Mouse (Mus musculus): ENCODE data around the gene Zfp384.

Gene Zfp384

DNA sequence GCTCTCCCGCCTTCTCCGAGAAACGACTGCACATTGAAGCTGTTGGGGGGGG is at the start of gene Zfp384:
Gene Zfp384, plus strand, starts transcription at position 17 of the 52 bp plus-strand sequence.
- in situ Hi-C loops (cut with MseI, MboI): no loop called here

GRCm38 (mm10) chr6:124959960-124960359 is 49.0 kb upstream of the Zfp384 start:
- in situ Hi-C loops (cut with MseI, MboI): no loop called here

- in situ Hi-C loops (cut with MseI, MboI): no loop called here
These were observed 47.9 kb upstream of the Zfp384 start for GRCm38 (mm10) chr6:124961021-124961420.

DNA sequence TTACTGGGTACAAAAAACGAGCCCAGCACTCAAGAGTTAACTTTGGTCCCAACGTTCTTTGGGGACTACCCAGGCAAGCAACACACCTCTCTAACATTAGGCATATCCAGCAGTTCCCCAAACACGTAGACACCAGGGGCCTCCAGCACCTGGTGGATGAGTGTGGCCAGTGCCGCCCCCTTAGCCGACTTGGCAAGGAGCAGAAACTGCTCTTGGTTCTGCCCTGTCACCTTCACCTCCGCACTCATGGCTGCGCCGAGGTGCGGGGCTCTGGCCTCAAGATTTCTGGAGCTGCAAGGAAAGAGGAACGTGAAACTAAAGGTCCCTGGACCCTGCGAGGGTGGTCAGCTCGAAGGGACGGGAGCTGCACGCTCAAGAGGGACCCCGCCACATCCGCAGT is 44.3 kb upstream of the Zfp384 start:
- in situ Hi-C loops (cut with MseI, MboI): no loop called here

GRCm38 (mm10) chr6:124965088-124965719 is 43.7 kb upstream of the Zfp384 start, which contains the start of gene Cops7a:
Cops7a (minus strand) TSS chr6:124965538.
- in situ Hi-C loops (cut with MseI, MboI): no loop called here

DNA sequence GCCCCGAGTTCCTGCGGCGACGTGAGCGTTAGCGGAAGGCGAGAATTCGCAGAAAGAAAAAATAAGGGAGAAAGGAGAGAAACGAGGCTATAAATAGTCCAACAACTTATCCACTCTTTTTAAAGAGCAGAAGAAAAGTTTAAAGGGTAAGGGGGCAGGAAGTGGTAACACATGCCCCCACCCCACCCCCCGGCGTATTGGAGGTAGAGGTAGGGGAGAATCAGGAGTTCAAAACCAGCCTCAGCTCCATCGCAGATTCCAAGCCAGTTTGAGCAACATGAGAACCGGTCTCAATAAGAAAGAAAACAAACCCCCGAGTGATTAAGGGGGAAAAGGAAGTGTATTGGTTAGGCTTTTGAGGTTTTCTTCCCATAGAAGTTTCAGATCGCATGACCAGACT is 43.2 kb upstream of the Zfp384 start:
- in situ Hi-C loops (cut with MseI, MboI): no loop called here

- in situ Hi-C loops (cut with MseI, MboI): no loop called here
These were observed 42.4 kb upstream of the Zfp384 start for GRCm38 (mm10) chr6:124966466-124967118.

DNA sequence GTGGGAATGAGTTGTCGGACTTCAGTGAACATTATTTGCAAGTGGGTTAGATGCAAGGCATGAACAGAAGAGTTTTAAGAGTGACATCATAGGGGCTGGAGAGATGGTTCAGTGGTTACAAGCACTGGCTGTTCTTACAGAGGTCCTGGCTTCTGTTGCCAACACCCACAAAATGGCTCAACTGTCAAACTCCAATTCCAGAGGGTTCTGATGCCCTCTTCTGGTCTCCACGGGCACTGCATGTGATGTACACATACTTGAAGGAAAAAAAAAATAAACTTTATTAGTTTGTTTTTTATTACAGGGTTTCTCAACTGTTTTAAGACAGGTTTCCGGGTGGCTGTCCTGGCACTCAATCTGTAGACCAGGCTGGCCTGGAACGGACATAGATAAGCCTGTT is 41.2 kb upstream of the Zfp384 start:
- in situ Hi-C loops (cut with MseI, MboI): no loop called here

GRCm38 (mm10) chr6:124992241-124992640 is 16.7 kb upstream of the Zfp384 start:
- in situ Hi-C loops (cut with MseI, MboI): no loop called here

DNA sequence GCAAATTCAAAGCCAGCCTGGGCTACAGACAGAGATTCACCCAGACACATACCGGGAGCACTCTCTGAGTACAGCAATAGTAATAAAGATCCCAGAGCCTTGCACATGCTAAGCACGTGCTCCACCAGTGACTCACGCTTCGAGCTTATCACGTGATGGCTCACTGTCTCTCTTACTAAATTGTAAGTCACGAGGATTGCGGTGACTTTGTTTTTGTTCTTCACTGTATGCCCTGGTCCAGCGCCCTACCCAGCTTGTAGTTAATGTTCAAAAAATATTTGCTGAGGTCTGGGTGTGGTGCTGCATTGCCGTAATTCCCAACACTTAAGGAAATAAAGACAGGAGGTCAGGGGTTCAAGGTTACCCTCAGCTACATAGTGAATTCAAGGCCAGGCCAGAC is 15.6 kb upstream of the Zfp384 start:
- in situ Hi-C loops (cut with MseI, MboI): no loop called here

DNA sequence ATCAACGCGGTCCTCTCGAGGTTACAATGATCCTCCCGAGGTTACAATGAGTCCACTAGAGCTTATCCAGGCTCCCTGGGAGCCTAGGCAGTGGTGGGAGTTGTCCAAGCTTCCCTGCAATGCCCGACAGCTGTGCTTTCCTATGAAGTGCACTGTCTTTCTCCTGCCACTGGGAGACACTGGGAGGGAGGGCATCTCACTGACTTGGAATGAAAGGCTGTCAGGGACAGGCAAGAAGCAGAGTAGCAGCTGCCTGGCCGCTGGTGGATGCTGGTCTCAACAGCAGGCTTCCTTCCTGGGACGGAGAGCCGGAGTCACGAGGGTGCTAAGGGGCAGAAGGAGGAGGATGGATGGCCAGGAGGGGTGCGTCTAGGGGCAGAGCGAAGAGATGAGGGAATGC is 15.1 kb upstream of the Zfp384 start:
- in situ Hi-C loops (cut with MseI, MboI): no loop called here

- in situ Hi-C loops (cut with MseI, MboI): no loop called here
These were observed 13.7 kb upstream of the Zfp384 start for GRCm38 (mm10) chr6:124995246-124995645.

- in situ Hi-C loops (cut with MseI, MboI): no loop called here
These were observed 13.0 kb upstream of the Zfp384 start for GRCm38 (mm10) chr6:124995831-124996403.

DNA sequence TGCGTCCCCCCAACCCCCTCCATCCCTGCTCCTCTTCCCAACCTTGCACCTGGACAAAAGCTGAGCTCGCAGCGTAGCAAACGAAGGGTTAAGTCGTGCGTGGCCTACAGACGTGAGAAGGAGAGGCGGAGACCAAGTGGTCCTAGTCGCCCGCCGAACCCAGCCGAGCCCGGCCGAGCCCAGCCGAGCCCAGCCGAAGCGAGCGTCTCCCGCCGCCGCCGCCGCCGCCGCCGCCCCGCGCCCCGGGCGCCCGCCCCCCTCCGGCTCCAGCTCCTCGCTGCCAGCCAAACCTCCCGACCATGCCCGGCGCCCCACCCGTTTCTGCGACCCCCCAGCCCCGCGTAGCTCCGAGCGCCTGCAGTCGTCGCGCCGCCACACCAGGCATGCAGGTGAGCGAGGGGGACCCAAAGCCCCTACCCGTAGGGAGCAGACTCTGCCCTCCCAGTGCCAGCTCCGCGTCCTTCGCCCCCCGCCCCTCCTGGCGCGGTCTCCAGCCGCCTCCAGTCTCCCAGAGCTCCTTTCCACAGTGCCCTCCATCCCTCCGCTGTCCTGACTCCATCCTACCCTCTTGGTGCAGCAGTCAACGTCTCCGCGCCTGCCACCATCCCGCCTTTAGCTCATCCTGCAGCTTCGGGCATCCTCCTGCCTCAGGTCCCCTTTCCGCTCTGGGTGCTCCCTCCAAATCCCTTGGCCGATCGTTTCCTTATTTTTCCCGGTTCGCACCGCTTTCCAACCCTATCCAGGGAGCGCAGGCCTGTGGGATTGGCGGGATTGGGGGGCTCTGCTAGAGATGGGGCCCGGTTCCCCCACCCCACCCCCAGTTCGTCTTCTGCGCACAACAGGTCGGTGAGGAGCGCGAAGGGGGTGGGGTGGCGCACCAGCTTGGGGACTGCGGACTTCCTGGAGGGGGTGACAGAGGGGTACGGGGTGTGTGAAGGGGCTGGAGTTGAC is 12.1 kb upstream of the Zfp384 start, which contains the start of gene Pianp:
Gene Pianp, plus strand, starts transcription at position 144 of the 951 bp plus-strand sequence.
- in situ Hi-C loops (cut with MseI, MboI): no loop called here

GRCm38 (mm10) chr6:124998066-124998465 is 10.9 kb upstream of the Zfp384 start:
- in situ Hi-C loops (cut with MseI, MboI): no loop called here

GRCm38 (mm10) chr6:124999091-124999490 is 9.9 kb upstream of the Zfp384 start:
- in situ Hi-C loops (cut with MseI, MboI): no loop called here

GRCm38 (mm10) chr6:124999546-124999945 is 9.4 kb upstream of the Zfp384 start:
- in situ Hi-C loops (cut with MseI, MboI): no loop called here

DNA sequence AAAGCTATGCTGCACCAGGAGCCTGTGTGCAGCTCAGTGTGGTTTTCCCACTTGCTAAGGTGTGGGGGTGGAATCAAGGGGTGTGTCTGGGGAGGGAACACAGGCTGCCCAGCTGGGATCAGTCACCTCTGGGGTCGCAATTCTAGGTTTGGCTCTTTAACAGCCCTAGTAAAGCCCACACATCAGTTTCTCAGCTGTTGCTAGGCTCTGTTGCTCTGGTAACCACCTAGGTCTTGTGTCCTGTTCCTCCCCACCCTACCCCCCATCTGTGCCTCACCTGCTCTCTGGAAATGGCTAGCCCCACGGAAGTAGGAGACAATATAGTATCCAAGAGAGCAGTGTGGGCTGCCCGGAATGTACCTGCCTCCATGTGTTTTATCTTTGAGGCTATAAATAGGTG is 5.2 kb upstream of the Zfp384 start:
- in situ Hi-C loops (cut with MseI, MboI): no loop called here

- in situ Hi-C loops (cut with MseI, MboI): no loop called here
These were observed 3.9 kb upstream of the Zfp384 start for GRCm38 (mm10) chr6:125005086-125005485.

- in situ Hi-C loops (cut with MseI, MboI): no loop called here
These were observed 885 bp upstream of the Zfp384 start for GRCm38 (mm10) chr6:125008060-125008459.

DNA sequence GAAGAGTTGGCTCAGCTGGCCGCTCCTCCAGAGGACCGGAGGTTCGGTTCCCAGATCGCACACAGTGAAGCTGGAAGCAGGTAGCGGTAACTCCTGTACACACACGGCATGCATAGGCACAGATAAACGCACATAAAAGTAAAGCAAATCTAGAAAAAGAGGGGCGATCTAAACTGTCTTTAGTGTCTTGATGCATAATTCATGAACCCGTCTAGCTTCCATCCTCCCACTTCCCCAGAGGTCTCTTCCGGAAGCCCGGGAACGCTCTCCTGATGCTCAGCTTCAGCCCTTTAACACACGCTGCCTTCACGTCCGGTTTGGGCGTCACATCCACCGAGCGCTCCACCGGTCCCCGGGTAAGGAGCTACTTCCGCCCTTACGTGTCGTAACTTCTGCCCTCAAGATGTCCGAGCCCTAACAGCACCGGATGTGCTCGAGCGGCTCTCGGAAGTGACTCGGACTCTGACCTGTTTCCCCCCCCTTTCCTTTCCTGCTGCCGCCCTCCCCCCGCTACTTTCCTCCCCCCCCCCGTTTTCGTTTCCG is 288 bp upstream of the Zfp384 start:
- in situ Hi-C loops (cut with MseI, MboI): no loop called here

All from mouse trophoblast stem cell (cell line).